Mouse (Mus musculus) thymus, adult 2 months (tissue): ENCODE data around the gene Zfhx3.

Source experiments
- CTCF ChIP-seq: fragments of 200-500 bp; IDR thresholded peaks from 2 replicates; pipeline ENCODE4 v1.5.1; 2012; ENCODE audit warnings: mild to moderate bottlenecking, control low read depth, low read length, moderate library complexity, borderline replicate concordance; ENCODE audit not compliant: control insufficient read depth, poor library complexity, insufficient read depth; ENCODE audit errors: extremely low read depth
- POLR2A ChIP-seq: fragments of 200-500 bp; IDR thresholded peaks from 2 replicates; pipeline ENCODE4 v1.6.1; 2012; ENCODE audit warnings: mild to moderate bottlenecking, low read length, control low read depth, moderate library complexity; ENCODE audit not compliant: control insufficient read depth, poor library complexity, insufficient read depth; ENCODE audit errors: extremely low read depth

GRCm38 (mm10) chr8:108742465-108742864, 800.0 kb downstream of the Zfhx3 start:
- no peak for TF ChIP-seq POLR2A
- TF ChIP-seq CTCF = no peak
